Mouse (Mus musculus): ENCODE measurements around the gene 2410002F23Rik. TPM values are rescaled to one million over a fixed set of nuclear protein-coding genes. Genes with fewer than 3 reads are reported as not detected.
"Not testable (repeated sequence)": the region's sequence is repeated elsewhere in the genome, so short reads cannot be mapped to it uniquely, and the experiment has no call there.

2410002F23Rik gene
- polyA plus RNA-seq, 1 experiment from 2014 or later, result 11.6 TPM

- peaks cover 17% of the 10 kb centered on the region; the same call in 1 of the 2 replicates for H3K36me3 ChIP-seq (ENCODE audit: inconsistent target)
- H3K79me2 ChIP-seq (ENCODE audit: inconsistent target), result peaks cover 29% of the 10 kb centered on the region
- no peak overlapping the region for H3K4me3 ChIP-seq (ENCODE audit: inconsistent target)
- 100% methylated on average over 2 of the region's 2 CpGs for WGBS (ENCODE audit: missing documents)
- no peak overlapping the region for H3K27ac ChIP-seq
These were observed 1.4 kb downstream of the 2410002F23Rik start for GRCm38 (mm10) chr7:44247971-44248370.

GRCm38 (mm10) chr7:44249248-44249647 is 2.7 kb downstream of the 2410002F23Rik start:
- peaks cover 29% of the 10 kb centered on the region for H3K79me2 ChIP-seq (ENCODE audit: inconsistent target)
- 83% methylated on average over 4 of the region's 4 CpGs for WGBS (ENCODE audit: missing documents)
- H3K27ac ChIP-seq, result no peak overlapping the region
- no peak overlapping the region for H3K4me3 ChIP-seq (ENCODE audit: inconsistent target)
- peaks cover 17% of the 10 kb centered on the region; the same call in 1 of the 2 replicates for H3K36me3 ChIP-seq (ENCODE audit: inconsistent target)

- H3K79me2 ChIP-seq (ENCODE audit: inconsistent target), result peaks cover 28% of the 10 kb centered on the region
- H3K27ac ChIP-seq; H3K4me3 ChIP-seq (ENCODE audit: inconsistent target): not testable (repeated sequence)
- peaks cover 17% of the 10 kb centered on the region; the same call in 1 of the 2 replicates for H3K36me3 ChIP-seq (ENCODE audit: inconsistent target)
- 95% methylated on average over 14 of the region's 17 CpGs for WGBS (ENCODE audit: missing documents)
These were observed 4.3 kb downstream of the 2410002F23Rik start for GRCm38 (mm10) chr7:44250732-44251275.

- peaks cover 17% of the 10 kb centered on the region; the same call in 1 of the 2 replicates for H3K36me3 ChIP-seq (ENCODE audit: inconsistent target)
- 86% methylated on average over 15 of the region's 15 CpGs for WGBS (ENCODE audit: missing documents)
- no peak overlapping the region for H3K27ac ChIP-seq
- H3K79me2 ChIP-seq (ENCODE audit: inconsistent target), result peaks cover 10% of the 10 kb centered on the region
- no peak overlapping the region for H3K4me3 ChIP-seq (ENCODE audit: inconsistent target)
These were observed 6.6 kb downstream of the 2410002F23Rik start for GRCm38 (mm10) chr7:44253023-44253616.

- Histone ChIP-seq H3K4me3 (ENCODE audit: inconsistent target) (no peak overlapping the region), H3K79me2 (ENCODE audit: inconsistent target) (no peaks in the 10 kb centered on the region), H3K27ac (no peak overlapping the region), H3K36me3 (ENCODE audit: inconsistent target) (peaks cover 9% of the 10 kb centered on the region; the same call in 1 of the 2 replicates)
- 71% methylated on average over 6 of the region's 6 CpGs for whole genome bisulfite sequencing (ENCODE audit: missing documents)
These were observed 8.4 kb downstream of the 2410002F23Rik start for GRCm38 (mm10) chr7:44254930-44255329.

- Histone ChIP-seq H3K79me2 (ENCODE audit: inconsistent target) (no peaks in the 10 kb centered on the region), H3K27ac (no peak within 1 kb of the TSS), H3K36me3 (ENCODE audit: inconsistent target) (no peaks in the 10 kb centered on the region), H3K4me3 (ENCODE audit: inconsistent target) (no peak within 1 kb of the TSS)
- WGBS (ENCODE audit: missing documents), result 86% methylated on average over 4 of the region's 4 CpGs
These were observed 10.8 kb downstream of the 2410002F23Rik start, which contains the start of gene Acp4 for GRCm38 (mm10) chr7:44257278-44257677. Acp4 (minus strand) TSS chr7:44257378.

- Histone ChIP-seq H3K4me3 (ENCODE audit: inconsistent target) (no peak overlapping the region), H3K36me3 (ENCODE audit: inconsistent target) (no peaks in the 10 kb centered on the region)
- 80% methylated on average over 5 of the region's 6 CpGs for WGBS (ENCODE audit: missing documents)
These were observed 13.9 kb downstream of the 2410002F23Rik start for GRCm38 (mm10) chr7:44260410-44260809.

GRCm38 (mm10) chr7:44261147-44261546 is 14.6 kb downstream of the 2410002F23Rik start, which contains the start of gene Gm15517:
Gm15517 (plus strand) TSS chr7:44261447.
- H3K36me3 ChIP-seq (ENCODE audit: inconsistent target), result no peaks in the 10 kb centered on the region
- WGBS (ENCODE audit: missing documents), result 34% methylated on average over 5 of the region's 5 CpGs
- no peak within 1 kb of the TSS for H3K27ac ChIP-seq
- H3K4me3 ChIP-seq (ENCODE audit: inconsistent target), result no peak within 1 kb of the TSS
- no peaks in the 10 kb centered on the region for H3K79me2 ChIP-seq (ENCODE audit: inconsistent target)

More at GRCm38 (mm10) chr7:44260410-44260809, 13.9 kb downstream of the 2410002F23Rik start:
- no peak overlapping the region for H3K27ac ChIP-seq
- H3K79me2 ChIP-seq (ENCODE audit: inconsistent target), result no peaks in the 10 kb centered on the region

GRCm38 (mm10) chr7:44262791-44263643 is 16.5 kb downstream of the 2410002F23Rik start:
- no peak overlapping the region for H3K4me3 ChIP-seq (ENCODE audit: inconsistent target)
- WGBS (ENCODE audit: missing documents), result 4% methylated on average over 34 of the region's 34 CpGs
- H3K79me2 ChIP-seq (ENCODE audit: inconsistent target), result no peaks in the 10 kb centered on the region
- no peaks in the 10 kb centered on the region for H3K36me3 ChIP-seq (ENCODE audit: inconsistent target)
- H3K27ac ChIP-seq, result no peak overlapping the region

- Histone ChIP-seq H3K79me2 (ENCODE audit: inconsistent target) (no peaks in the 10 kb centered on the region), H3K4me3 (ENCODE audit: inconsistent target) (no peak overlapping the region), H3K36me3 (ENCODE audit: inconsistent target) (no peaks in the 10 kb centered on the region), H3K27ac (no peak overlapping the region)
- 85% methylated on average over 11 of the region's 11 CpGs for WGBS (ENCODE audit: missing documents)
These were observed 21.6 kb downstream of the 2410002F23Rik start for GRCm38 (mm10) chr7:44268117-44268516.

GRCm38 (mm10) chr7:44269397-44269796 is 22.9 kb downstream of the 2410002F23Rik start:
- 35% methylated on average over 2 of the region's 2 CpGs for WGBS (ENCODE audit: missing documents)
- H3K79me2 ChIP-seq (ENCODE audit: inconsistent target), result no peaks in the 10 kb centered on the region
- H3K27ac ChIP-seq, result no peak overlapping the region
- no peaks in the 10 kb centered on the region for H3K36me3 ChIP-seq (ENCODE audit: inconsistent target)
- H3K4me3 ChIP-seq (ENCODE audit: inconsistent target), result no peak overlapping the region

- Histone ChIP-seq H3K79me2 (ENCODE audit: inconsistent target) (no peaks in the 10 kb centered on the region), H3K36me3 (ENCODE audit: inconsistent target) (no peaks in the 10 kb centered on the region), H3K4me3 (ENCODE audit: inconsistent target) (no peak overlapping the region), H3K27ac (no peak overlapping the region)
- 82% methylated on average over 2 of the region's 2 CpGs for WGBS (ENCODE audit: missing documents)
These were observed 24.8 kb downstream of the 2410002F23Rik start for GRCm38 (mm10) chr7:44271309-44271708.

GRCm38 (mm10) chr7:44272546-44272945 is 26.0 kb downstream of the 2410002F23Rik start:
- Histone ChIP-seq H3K27ac (no peak overlapping the region), H3K79me2 (ENCODE audit: inconsistent target) (no peaks in the 10 kb centered on the region), H3K36me3 (ENCODE audit: inconsistent target) (no peaks in the 10 kb centered on the region), H3K4me3 (ENCODE audit: inconsistent target) (no peak overlapping the region)
- WGBS (ENCODE audit: missing documents), result 60% methylated on average over 7 of the region's 7 CpGs

- WGBS (ENCODE audit: missing documents), result 74% methylated on average over 7 of the region's 7 CpGs
- Histone ChIP-seq H3K27ac (no peak overlapping the region), H3K36me3 (ENCODE audit: inconsistent target) (no peaks in the 10 kb centered on the region), H3K79me2 (ENCODE audit: inconsistent target) (no peaks in the 10 kb centered on the region), H3K4me3 (ENCODE audit: inconsistent target) (no peak overlapping the region)
These were observed 26.9 kb downstream of the 2410002F23Rik start for GRCm38 (mm10) chr7:44273446-44273845.

GRCm38 (mm10) chr7:44274096-44274495 is 27.6 kb downstream of the 2410002F23Rik start:
- WGBS (ENCODE audit: missing documents), result 69% methylated on average over 11 of the region's 11 CpGs
- Histone ChIP-seq H3K79me2 (ENCODE audit: inconsistent target) (no peaks in the 10 kb centered on the region), H3K36me3 (ENCODE audit: inconsistent target) (no peaks in the 10 kb centered on the region), H3K27ac (no peak overlapping the region), H3K4me3 (ENCODE audit: inconsistent target) (no peak overlapping the region)

Data from macrophage (primary cell).